Mouse (Mus musculus) megakaryocyte-erythroid progenitor cell, adult 5-6 weeks (primary cell): ENCODE data around the gene Brca1. TPM values are rescaled to one million over a fixed set of nuclear protein-coding genes. Genes with fewer than 3 reads are reported as not detected.
"Not testable (repeated sequence)": the region's sequence is repeated elsewhere in the genome, so short reads cannot be mapped to it uniquely, and the experiment has no call there.

Experiments used
- ATAC-seq: replicated peaks from 2 replicates; pipeline ENCODE4 v1.8.0; 2016; ENCODE audit warnings: mild to moderate bottlenecking, inconsistent platforms; ENCODE audit not compliant: severe bottlenecking, poor library complexity, low FRiP score, low TSS enrichment
- total RNA-seq, 2 experiments: library from RNA; stranded (forward) in 1 of 2; stranded (reverse) in 1 of 2; fragments of 200-1000, 215-1000 nt in 1 of 2; fragments of >200 nt in 1 of 2; fragmentation: Nextera tagmentation in 1 of 2; gene quantifications; 2 replicates each; pipeline ENCODE4 v1.2.3; 2014 to 2017

The Brca1 gene
- total RNA-seq, 2 experiments from 2014 or later: 45.4 to 49.6 TPM

DNA sequence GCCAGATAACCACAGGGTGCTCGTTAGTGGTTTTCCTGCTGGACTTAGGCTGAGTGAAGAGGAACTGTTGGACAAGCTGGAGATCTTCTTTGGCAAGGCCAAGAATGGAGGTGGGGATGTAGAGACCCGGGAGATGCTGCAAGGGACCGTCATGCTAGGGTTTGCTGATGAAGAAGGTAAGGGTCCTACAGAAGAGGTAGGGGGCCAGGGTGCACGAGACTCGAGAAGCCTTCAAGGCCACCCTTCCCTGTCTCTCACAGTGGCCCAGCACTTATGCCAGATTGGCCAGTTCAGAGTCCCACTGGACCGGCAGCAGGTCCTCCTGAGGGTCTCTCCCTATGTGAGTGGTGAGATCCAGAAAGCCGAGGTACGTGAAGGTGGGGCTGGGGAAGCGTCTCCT lies 94.1 kb downstream of the Brca1 start:
- no peak for ATAC-seq

DNA sequence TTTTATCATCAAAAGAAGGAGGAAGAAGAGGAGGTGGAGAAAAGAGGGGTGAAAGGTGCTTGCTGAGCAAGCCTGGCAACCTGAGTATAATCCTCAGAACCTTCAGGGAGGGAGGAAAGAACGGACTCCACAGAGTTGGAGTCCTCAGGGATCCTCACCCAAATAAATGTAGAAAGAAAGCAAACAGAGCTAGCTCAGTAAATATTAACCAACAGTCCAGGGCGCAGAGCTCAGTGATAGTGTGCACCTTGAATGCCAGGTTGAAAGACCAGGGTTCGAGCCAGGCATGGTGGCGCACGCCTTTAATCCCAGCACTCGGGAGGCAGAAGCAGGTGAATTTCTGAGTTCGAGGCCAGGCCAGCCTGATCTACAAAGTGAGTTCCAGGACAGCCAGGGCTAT lies 96.1 kb downstream of the Brca1 start:
- no peak for ATAC-seq

DNA sequence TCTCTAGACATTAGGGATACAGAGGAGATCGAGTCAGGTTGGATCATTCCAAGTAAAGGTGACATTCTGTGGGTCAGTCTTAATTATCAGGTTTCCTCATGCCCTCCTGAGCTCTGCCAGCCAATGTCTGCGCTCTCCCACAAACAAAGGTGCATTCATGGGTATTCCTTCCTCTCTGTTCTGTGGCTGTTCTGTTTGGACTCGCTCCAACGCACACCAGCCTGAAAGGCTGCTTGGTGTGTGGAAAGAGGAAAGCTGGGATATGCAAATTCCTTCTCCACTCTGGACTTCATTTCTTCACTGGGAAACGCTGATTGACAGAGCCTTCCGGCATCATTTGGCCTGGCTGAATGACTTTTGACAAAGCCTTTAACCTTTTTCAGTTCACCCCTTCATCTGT lies 97.1 kb downstream of the Brca1 start:
- no peak for ATAC-seq

DNA sequence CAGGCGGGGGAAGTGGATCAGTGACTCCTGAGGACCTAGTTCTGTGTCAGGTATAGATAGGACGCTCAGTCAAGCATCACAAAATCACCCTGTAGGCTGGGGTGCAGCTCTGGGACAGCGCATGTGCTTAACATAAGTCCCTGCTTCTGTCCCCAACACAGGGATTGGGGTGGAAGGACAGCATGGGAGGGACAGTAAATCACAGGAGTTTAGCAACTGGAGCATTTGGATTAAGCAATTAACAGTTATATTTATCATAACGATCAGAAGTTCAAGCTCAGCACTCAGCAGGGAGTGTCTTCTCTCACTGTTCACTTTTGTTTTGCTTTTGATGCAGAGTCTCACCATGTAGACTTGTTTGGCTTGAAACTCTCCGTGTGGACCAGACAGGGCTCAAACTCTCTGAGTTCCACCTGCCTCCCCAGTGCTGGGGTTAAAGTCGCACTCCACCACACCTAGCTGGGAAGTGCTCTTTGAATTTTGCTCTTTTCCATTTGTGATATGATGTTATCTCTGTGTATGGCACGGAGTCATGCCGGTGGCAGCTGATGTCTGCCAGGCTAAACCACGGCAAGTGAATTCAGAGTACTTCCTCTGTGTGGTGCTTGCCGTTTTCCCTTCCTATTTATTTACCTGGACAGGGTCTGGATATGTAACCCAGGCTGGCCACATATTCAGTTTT lies 99.5 kb downstream of the Brca1 start:
- no peak for ATAC-seq

DNA sequence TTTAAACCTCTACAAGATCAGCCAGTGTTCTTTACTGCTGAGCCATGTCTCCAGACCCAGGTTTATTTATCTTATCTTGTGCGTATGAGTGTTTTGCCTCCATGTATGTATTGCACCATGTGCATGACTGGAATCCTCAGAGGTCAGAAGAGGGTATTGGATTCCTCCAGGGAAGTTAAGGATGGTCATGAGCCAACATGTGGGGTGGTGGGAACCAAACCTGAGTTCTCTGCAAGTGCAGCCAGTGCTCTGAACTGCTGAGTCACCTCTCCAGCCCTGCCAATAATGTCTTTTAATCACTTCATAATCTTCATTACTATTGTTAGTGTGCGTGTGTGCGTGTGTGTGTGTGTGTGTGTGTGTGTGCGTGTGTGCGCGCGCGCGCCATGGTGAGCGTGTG lies 100.2 kb downstream of the Brca1 start:
- ATAC-seq: no peak

DNA sequence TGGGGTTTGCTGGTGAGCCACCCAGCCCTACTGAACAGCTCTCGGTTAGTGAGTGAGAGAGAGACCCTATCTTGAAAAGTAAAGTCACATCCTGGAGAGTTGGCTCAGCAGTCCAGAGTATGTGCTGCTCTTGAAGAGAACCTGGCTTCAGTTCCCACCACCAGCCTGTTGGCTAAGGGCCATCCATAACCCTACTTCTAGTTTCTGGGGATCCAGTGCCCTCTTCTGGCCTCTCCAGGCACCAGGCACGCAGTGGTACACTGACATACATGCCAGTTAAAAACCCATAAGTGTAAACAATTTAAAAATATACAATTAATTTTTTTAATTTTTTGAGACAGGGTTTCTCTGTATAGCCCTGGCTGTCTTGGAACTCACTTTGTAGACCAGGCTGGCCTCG lies 101.4 kb downstream of the Brca1 start:
- 0 out of 2 replicates have a peak, but pooled peaks have one; percentile 18 for ATAC-seq

DNA sequence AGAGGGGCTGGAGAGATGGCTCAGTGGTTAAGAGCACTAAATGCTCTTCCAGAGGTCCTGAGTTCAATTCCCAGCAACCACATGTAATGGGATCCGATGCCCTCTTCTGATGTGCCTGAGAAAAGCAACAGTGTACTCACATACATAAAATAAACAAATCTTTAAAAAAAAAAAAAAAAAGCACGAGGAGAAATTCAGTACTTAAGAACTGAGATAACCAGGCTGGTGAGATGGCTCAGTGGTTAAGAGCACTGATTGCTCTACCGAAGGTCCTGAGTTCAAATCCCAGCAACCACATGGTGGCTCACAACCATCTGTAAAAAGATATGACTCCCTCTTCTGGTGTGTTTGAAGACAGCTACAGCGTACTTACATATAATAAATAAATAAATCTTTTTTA lies 102.2 kb downstream of the Brca1 start:
- ATAC-seq: not testable (repeated sequence)

DNA sequence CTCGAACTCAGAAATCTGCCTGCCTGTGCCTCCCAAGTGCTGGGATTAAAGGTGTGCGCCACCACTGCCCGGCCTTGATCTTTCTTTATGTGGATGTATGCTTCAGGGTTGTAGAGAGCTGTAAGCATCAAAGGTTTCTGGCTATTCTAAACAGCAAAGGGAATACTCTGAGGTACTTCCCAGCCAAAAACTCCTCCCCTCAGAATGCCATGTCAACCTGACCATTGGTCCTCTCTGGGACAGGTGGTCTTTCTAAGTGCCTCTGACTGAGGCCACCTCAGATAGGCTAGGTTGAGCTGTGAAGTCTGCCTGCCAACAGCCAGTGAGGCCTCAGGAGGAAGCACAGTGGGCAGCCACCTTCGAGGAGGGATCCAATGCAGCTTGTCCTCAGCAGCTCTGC lies 102.9 kb downstream of the Brca1 start:
- ATAC-seq: 0 out of 2 replicates have a peak, but pooled peaks have one; percentile 11

DNA sequence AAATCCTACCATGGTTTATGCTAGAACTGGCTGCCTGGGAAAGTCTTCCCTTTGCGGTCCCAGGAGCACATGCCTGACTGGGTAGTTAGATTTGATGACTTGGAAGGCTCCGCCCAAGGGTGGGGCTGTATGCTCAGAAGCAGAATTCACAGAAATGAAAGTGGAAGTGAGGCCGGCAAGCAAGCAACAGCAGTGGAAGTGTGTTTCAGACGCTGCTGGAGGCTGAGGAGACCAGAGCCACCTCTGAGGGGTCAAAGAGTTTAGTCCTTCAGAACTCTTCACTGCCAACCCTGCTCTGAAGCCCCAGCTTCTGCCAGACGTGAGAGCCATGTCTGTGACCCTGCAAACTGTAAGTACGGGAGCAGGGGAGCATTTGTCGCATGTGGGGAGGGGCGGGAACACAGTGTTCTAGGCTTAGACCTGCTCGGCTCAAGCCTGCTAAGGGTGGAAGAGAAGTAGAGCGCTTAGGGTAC lies 103.4 kb downstream of the Brca1 start, which contains the start of gene Ifi35:
Gene Ifi35 (plus strand): TSS at position 134 of the 473 bp plus-strand sequence.
- peak; percentile 85 for ATAC-seq

DNA sequence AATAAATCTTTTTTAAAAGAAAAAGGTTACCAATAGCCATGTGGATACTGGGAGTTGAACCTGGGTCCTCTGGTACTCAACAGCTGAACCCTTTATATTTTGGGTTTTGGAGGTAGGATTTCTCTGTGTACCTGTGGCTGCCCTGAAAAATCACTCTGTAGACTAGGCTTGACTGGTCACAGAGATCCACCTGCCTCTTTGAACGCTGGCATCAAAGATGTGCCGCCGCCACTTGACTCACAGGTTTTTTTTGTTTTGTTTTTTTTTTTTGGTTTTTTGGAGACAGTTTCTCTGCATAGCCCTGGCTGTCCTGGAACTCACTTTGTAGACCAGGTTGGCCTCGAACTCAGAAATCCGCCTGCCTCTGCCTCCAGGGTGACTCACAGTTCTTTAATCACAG lies 104.0 kb downstream of the Brca1 start:
- no peak for ATAC-seq

DNA sequence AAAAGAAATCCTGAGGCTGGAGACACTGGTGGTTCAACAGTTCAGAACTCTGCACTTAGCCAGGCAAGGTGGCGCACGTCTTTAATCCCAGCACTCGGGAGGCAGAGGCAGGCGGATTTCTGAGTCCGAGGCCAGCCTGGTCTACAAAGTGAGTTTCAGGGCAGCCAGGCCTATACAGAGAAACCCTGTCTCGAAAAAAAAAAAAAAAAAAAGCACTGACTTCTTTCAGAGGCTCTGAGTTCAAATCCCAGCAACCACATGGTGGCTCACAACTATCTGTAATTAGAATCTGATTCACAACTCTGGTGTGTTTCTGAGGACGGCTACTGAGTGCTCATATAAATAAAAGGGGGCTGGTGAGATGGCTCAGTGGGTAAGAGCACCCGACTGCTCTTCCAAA lies 104.9 kb downstream of the Brca1 start:
- not testable (repeated sequence) for ATAC-seq

DNA sequence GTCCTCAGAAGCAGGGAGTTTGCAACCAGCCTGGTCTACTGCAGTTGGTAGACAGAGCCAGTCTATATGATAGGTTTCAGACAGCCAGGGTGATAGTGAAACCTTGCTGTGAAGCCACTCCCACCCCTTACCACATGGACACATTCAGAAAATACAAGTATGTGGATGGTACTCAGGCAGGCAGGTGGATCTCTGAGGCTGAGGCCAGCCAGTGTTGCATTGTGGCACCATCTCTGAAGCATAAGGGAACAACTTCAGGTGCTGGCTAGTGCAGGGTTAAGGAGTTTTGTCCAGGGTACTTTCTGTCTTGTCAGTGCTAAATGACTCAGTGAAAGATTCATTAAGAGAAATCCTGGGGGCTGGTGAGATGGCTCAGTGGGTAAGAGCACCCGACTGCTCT lies 105.4 kb downstream of the Brca1 start:
- ATAC-seq: 0 out of 2 replicates have a peak, but pooled peaks have one; percentile 9

DNA sequence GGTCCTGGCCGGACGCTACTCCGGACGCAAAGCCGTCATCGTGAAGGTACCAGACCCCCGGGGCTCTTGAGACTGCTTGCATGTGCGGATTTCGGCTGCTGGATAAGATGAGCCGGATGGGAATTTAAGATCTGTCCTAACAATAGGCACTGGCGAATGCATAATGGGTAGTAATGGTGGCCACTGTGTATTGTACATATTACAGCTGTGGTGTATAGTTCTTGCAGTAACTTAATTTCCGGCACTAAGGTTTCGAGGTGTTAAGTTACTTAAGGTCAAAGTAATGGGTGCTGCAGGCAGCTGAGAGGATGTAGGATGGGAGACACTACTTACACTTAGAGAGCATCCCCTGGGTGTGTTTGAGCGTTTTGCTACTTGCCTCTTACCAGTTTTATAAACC lies 109.0 kb downstream of the Brca1 start:
- ATAC-seq: 0 out of 2 replicates have a peak, but pooled peaks have one; percentile 1

DNA sequence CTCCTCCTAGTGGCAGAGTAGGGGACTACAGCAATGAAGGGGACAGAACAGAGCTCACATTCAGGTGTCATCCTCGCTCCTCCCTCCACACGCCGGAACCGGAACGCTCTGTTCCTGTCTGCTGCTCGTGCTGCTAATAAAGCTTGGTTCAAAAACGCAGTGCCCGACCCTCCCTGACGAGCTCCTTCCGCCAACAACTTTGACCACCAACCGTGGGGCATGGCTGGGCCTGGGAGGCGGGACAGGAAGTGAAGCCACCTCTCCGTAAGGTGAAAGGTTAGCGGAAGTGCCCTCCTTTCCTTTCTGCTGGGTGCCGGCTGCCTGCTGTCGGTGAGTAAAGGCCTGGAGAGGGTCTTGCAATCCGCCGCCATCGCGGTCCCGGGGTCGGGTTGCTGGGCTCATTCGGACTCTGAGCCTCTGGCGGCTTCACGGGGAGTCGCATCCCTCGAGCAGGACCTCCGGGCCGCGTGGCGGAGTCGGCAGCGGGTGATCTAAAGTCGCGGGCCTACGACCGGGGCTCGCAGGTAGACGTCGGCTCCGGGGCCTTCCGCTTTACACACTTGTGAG lies 109.5 kb downstream of the Brca1 start, which contains the start of gene Rpl27:
Gene Rpl27 (plus strand): TSS at position 172 of the 567 bp plus-strand sequence.
- ATAC-seq: peak; percentile 97

DNA sequence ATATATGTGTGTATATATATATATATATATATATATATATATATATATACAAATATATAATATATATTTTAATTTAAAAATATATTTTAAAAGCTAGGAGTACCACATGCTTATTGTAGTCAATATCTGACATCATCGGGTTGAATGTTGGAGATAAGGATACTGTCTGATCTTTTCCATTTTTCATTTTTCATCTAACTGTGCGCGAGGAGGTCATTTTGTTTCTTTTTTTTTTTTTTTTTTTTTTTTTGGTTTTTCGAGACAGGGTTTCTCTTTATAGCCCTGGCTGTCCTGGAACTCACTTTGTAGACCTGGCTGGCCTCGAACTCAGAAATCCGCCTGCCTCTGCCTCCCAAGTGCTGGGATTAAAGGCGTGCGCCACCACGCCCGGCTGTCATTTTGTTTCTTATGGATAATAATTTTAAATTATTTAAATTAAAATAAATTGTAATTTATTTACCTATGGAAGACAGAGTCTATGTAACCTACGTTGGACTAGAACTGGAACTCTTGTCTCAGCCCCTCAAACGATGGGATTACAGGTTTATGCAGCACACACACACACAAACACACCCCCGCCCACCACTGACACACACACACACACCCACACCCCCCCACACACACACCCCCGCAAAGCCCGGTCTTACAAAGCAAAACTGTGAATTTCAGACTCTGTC lies 110.2 kb downstream of the Brca1 start:
- not testable (repeated sequence) for ATAC-seq

Other genes starting within 250 kb of the Brca1 start
- gene Becn1, start 249.7 kb downstream of the Brca1 start, total RNA-seq (2014; fragmentation: Nextera tagmentation): 86.7 and 98.7 TPM in 2 replicates
- 160 and 162 TPM in 2 replicates for gene Becn1, start 249.7 kb downstream of the Brca1 start, total RNA-seq (2017)
- 239 and 277 TPM in 2 replicates for gene Psme3, start 235.7 kb downstream of the Brca1 start, total RNA-seq (2014; fragmentation: Nextera tagmentation)
- gene Psme3, start 235.7 kb downstream of the Brca1 start, total RNA-seq (2017): 176 and 226 TPM in 2 replicates
- 7.6 and 11.5 TPM in 2 replicates for gene Aoc2, start 226.9 kb downstream of the Brca1 start, total RNA-seq (2014; fragmentation: Nextera tagmentation)
- 1.9 and 2.9 TPM in 2 replicates for gene Aoc2, start 226.9 kb downstream of the Brca1 start, total RNA-seq (2017)
- gene Aoc3, start 221.3 kb downstream of the Brca1 start, total RNA-seq (2014; fragmentation: Nextera tagmentation): not detected in 2 replicates
- gene Aoc3, start 221.3 kb downstream of the Brca1 start, total RNA-seq (2017): 0.69 TPM in 1 of 2 replicates, not detected in the other
- gene G6pc, start 184.4 kb downstream of the Brca1 start, total RNA-seq (2014; fragmentation: Nextera tagmentation): not detected in 2 replicates
- not detected in 2 replicates for gene G6pc, start 184.4 kb downstream of the Brca1 start, total RNA-seq (2017)
- 74.9 and 108 TPM in 2 replicates for gene Aarsd1, start 134.3 kb downstream of the Brca1 start, total RNA-seq (2014; fragmentation: Nextera tagmentation)
- gene Aarsd1, start 134.3 kb downstream of the Brca1 start, total RNA-seq (2017): 81.8 and 87.7 TPM in 2 replicates
- 4.9 and 7.1 TPM in 2 replicates for gene Gm27029, start 127.2 kb downstream of the Brca1 start, total RNA-seq (2014; fragmentation: Nextera tagmentation)
- 0.61 TPM in 1 of 2 replicates, not detected in the other for gene Gm27029, start 127.2 kb downstream of the Brca1 start, total RNA-seq (2017)
- 5.1 and 6.5 TPM in 2 replicates for gene Rundc1, start 126.9 kb downstream of the Brca1 start, total RNA-seq (2014; fragmentation: Nextera tagmentation)
- gene Rundc1, start 126.9 kb downstream of the Brca1 start, total RNA-seq (2017): 1.5 and 6.2 TPM in 2 replicates
- gene Ptges3l, start 126.6 kb downstream of the Brca1 start, total RNA-seq (2014; fragmentation: Nextera tagmentation): not detected in 2 replicates
- not detected in 2 replicates for gene Ptges3l, start 126.6 kb downstream of the Brca1 start, total RNA-seq (2017)
- gene Rpl27, start 109.7 kb downstream of the Brca1 start, total RNA-seq (2014; fragmentation: Nextera tagmentation): 1,243 and 1,644 TPM in 2 replicates
- gene Rpl27, start 109.7 kb downstream of the Brca1 start, total RNA-seq (2017): 3,990 and 4,375 TPM in 2 replicates
- 35.5 and 44.1 TPM in 2 replicates for gene Ifi35, start 103.5 kb downstream of the Brca1 start, total RNA-seq (2014; fragmentation: Nextera tagmentation)
- gene Ifi35, start 103.5 kb downstream of the Brca1 start, total RNA-seq (2017): 31.7 and 33.5 TPM in 2 replicates
- 1.6 and 7.2 TPM in 2 replicates for gene Rnd2, start 87.0 kb downstream of the Brca1 start, total RNA-seq (2014; fragmentation: Nextera tagmentation)
- gene Rnd2, start 87.0 kb downstream of the Brca1 start, total RNA-seq (2017): 3.5 and 3.8 TPM in 2 replicates
- 6.5 and 7.4 TPM in 2 replicates for gene Vat1, start 85.7 kb downstream of the Brca1 start, total RNA-seq (2014; fragmentation: Nextera tagmentation)
- 3.3 and 5.4 TPM in 2 replicates for gene Vat1, start 85.7 kb downstream of the Brca1 start, total RNA-seq (2017)
- 50.1 and 74.2 TPM in 2 replicates for gene Nbr1, start 194 bp upstream of the Brca1 start, total RNA-seq (2014; fragmentation: Nextera tagmentation)
- gene Nbr1, start 194 bp upstream of the Brca1 start, total RNA-seq (2017): 43.3 and 45.3 TPM in 2 replicates
- 0.85 and 1.7 TPM in 2 replicates for gene Tmem106a, start 30.3 kb upstream of the Brca1 start, total RNA-seq (2014; fragmentation: Nextera tagmentation)
- 0.80 TPM in 1 of 2 replicates, not detected in the other for gene Tmem106a, start 30.3 kb upstream of the Brca1 start, total RNA-seq (2017)
- not detected in 2 replicates for gene Gm11634, start 47.3 kb upstream of the Brca1 start, total RNA-seq (2014; fragmentation: Nextera tagmentation)
- gene Gm11634, start 47.3 kb upstream of the Brca1 start, total RNA-seq (2017): not detected in 2 replicates
- gene Rdm1, start 75.2 kb upstream of the Brca1 start, total RNA-seq (2014; fragmentation: Nextera tagmentation): 13.0 and 21.8 TPM in 2 replicates
- gene Rdm1, start 75.2 kb upstream of the Brca1 start, total RNA-seq (2017): 2.0 and 5.3 TPM in 2 replicates
- gene Arl4d, start 113.6 kb upstream of the Brca1 start, total RNA-seq (2014; fragmentation: Nextera tagmentation): 0.22 TPM in 1 of 2 replicates, not detected in the other
- 5.8 TPM in 1 of 2 replicates, not detected in the other for gene Arl4d, start 113.6 kb upstream of the Brca1 start, total RNA-seq (2017)
- 31.5 and 41.1 TPM in 2 replicates for gene Dhx8, start 181.0 kb upstream of the Brca1 start, total RNA-seq (2014; fragmentation: Nextera tagmentation)
- gene Dhx8, start 181.0 kb upstream of the Brca1 start, total RNA-seq (2017): 26.8 and 49.1 TPM in 2 replicates
- not detected in 2 replicates for gene Etv4, start 233.4 kb upstream of the Brca1 start, total RNA-seq (2014; fragmentation: Nextera tagmentation)
- gene Etv4, start 233.4 kb upstream of the Brca1 start, total RNA-seq (2017): not detected in 2 replicates